Mouse (Mus musculus): Measurements from ENCODE around the gene Amdhd2.

Amdhd2 gene

GRCm38 (mm10) chr17:24199741-24200140, 36.2 kb upstream of the Amdhd2 start:
- intact Hi-C loops (cut with DNase I), result loop anchor here (5.0 kb wide), 1 partner anchor 53 kb away; the partner anchor contains the start of gene Ccnf

DNA sequence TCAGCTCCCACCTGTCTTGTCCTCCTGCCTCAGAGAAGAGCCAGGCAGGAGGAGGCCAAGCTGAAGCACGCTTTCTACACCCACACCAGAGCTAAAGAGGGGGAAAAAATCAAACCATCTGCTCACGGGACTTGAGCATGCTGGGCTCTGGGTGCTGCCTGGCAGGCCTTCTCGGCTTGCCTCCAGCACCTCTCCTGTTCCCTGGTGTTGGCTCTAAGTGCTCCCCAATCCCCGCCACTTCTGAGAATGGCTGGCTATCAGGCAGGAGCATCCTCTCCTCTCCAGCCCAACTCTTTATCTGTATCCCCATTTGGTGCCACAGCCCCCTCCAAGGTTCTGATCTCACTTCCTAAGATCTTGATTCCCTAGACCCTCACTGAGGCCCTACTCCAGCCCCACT, 35.7 kb upstream of the Amdhd2 start:
- intact Hi-C loops (cut with DNase I), result no loop called here

DNA sequence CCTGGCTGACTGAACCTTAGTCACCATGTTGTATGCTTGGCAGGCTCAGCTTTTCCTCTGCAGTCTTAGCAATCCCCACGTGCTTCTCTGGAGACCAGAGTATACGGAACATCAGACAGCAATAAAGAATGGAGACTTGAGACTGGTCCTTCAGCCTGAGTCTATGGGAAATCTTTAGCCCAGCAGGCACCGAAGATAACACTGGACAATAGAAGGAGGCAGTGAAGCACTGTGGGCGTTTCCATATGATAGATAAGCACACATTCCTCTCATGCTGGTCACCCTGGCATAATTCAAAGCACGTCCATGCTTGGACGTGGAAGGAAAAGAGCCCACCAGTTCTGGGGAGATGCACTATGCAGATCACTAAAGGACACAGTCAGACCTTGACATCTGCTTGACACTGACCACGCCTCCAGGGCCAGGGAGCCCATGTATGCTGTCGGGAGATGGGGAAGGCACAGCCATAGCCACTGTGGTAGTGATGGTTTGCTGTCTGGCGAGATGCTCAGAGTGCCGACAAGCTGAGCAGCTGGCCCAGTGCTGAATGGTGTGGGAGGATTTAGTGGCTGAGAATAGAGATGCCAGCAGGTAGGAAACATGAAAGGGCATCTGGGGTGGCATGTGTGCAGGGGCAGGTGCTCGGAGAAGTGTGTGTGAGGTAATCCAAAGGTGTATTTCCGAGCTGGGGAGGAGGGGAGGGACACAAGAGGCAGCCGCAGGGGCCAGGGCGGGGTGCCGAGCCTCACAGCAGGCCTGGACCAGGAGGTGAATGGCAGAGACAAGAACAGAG, 33.7 kb upstream of the Amdhd2 start:
- intact Hi-C loops (cut with DNase I), result no loop called here

- intact Hi-C loops (cut with DNase I), result no loop called here
These were observed 31.8 kb upstream of the Amdhd2 start for GRCm38 (mm10) chr17:24195349-24195748.

GRCm38 (mm10) chr17:24193769-24194168, 30.2 kb upstream of the Amdhd2 start:
- intact Hi-C loops (cut with DNase I), result no loop called here

- intact Hi-C loops (cut with DNase I), result no loop called here
These were observed 29.7 kb upstream of the Amdhd2 start for GRCm38 (mm10) chr17:24193268-24193667.

- intact Hi-C loops (cut with DNase I), result no loop called here
These were observed 29.3 kb upstream of the Amdhd2 start for GRCm38 (mm10) chr17:24192848-24193247.

- intact Hi-C loops (cut with DNase I), result no loop called here
These were observed 27.9 kb upstream of the Amdhd2 start for GRCm38 (mm10) chr17:24191481-24191880.

DNA sequence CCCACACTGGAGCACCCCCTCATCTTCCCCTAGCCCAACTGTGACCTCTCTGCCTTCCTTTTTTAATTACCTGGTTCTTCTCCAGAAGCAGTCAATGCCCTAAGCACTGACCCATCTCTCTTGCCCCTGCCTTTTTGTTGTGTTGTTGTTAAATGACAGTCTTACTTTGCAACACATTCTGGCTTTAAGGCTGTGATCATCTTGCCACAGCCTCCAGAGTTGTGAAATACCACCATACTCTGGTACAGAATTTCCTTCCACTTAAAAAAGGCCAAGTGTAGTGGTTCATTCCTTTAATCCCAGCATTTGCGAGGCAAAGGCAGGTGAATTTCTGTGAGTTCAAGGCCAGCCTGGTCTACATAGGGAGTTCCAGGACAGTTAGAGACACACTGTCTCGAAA, 27.4 kb upstream of the Amdhd2 start:
- intact Hi-C loops (cut with DNase I), result no loop called here

GRCm38 (mm10) chr17:24174259-24174658, 10.7 kb upstream of the Amdhd2 start:
- intact Hi-C loops (cut with DNase I), result loop anchor here (5.0 kb wide), 3 partner anchors 33 to 218 kb away; partner anchors contain the start of genes Ntn3 and Tbc1d24

DNA sequence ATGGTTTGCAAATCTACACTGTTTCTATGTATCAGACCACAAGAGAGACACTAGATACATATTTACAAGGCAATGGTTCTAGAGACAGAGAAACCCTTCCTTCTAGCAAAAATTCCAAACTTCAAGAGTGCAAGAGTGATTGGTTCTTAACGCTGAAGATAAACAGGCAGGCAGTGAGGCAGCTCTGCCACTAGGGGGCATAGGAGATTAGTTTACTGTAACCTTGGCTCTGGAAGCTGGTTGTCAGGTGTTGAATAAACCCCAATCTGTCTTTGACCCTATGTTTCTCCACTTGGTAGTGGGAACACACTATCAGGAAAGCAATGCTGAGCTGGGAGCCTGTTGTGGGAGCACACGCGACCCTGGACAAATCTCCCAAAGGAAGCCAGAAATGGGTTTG, 9.9 kb upstream of the Amdhd2 start:
- intact Hi-C loops (cut with DNase I), result loop anchor here (5.0 kb wide), 3 partner anchors 34 to 219 kb away; partner anchors contain the start of genes Ntn3 and Tbc1d24

- intact Hi-C loops (cut with DNase I), result loop anchor here (5.0 kb wide), 3 partner anchors 36 to 221 kb away; partner anchors contain the start of genes Ntn3 and Tbc1d24
These were observed 8.2 kb upstream of the Amdhd2 start for GRCm38 (mm10) chr17:24171738-24172137.

GRCm38 (mm10) chr17:24170729-24171128, 7.2 kb upstream of the Amdhd2 start:
- intact Hi-C loops (cut with DNase I), result loop anchor here (5.0 kb wide), 3 partner anchors 37 to 222 kb away; partner anchors contain the start of genes Ntn3 and Tbc1d24

DNA sequence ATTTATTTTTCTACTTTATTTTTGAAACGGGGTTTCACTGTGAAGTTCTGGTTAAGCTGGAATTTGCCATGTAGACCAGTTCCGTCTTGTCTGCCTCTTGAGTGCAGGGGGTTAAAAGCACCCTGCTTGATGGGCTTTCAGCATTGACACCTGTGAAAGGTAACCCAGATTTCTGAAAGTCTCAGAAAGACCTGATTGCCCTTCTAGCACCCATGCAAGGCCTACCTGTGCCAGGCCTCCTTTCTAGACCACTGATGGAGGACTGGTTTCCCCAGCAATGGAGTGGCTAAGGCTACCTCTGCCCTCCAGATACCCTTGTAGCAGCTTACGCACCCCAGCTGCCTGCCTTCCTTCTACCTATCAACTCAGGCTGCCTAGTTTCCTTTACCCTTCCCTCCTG, 6.6 kb upstream of the Amdhd2 start:
- intact Hi-C loops (cut with DNase I), result loop anchor here (5.0 kb wide), 3 partner anchors 37 to 222 kb away; partner anchors contain the start of genes Ntn3 and Tbc1d24

- intact Hi-C loops (cut with DNase I), result loop anchor here (5.0 kb wide), 3 partner anchors 38 to 223 kb away; partner anchors contain the start of genes Ntn3 and Tbc1d24
These were observed 5.9 kb upstream of the Amdhd2 start, which contains the start of gene Atp6v0c for GRCm38 (mm10) chr17:24169317-24170065. Atp6v0c (minus strand) TSS chr17:24169702.

DNA sequence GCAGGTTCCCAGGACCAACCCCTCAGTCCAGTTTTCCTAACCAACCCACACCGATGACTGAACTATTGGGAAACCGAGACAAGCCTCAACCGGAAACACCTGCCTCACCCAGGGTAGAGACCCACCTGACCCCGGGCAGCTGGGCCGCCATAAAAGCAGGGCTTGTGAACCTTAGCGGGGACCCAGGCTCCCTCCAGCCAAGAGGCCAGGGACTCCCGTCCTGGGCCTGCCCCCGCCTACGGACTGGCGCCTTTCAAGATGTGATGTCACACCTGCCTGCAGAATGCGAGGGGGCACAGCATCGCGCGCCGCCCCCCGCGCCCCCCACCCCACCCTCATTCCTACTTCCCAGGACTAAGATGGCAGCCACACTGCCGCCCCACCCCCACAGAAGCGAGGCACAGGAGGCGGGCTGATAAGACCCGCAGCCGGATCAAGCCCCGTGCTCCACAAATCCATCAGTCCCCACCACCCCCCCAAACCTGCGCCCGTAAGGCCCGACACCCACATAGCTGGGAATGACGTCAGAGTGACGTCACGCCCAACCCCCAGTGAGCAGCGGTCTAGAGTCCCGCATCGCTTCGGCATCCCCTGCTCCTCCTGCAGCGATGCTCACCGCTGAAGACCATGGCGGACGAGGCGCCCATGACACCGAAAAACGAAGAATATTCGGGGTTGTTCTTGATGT, 5.2 kb upstream of the Amdhd2 start:
- intact Hi-C loops (cut with DNase I), result no loop called here

DNA sequence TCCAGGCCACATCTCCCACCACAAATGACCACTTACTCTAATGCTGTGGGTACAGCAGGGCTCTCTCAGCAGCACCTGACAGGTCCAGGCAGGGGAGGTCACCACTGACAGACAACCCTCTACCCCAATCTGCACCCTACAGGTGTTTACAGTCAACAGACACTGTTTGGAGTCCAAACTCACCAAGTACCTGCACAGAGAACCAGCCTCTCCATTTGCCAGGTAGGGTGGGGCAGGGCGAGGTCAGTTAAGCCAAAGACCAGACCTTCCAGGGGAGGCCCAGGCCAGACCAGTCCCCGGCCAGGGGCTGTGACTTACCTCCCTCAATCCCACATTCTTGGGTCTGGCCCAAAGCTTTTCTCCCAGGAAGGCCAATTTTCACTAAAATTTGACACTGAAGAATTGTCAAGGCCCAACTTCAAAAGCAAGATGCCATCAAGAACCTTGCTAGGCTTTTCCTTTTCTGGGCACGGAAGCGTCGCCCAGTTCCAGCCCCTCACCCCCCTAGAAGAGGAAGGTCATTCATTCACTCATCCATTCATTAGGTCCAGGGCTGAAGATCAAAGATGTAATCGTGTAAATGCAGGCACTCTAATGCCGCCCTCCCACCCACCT, 4.4 kb upstream of the Amdhd2 start:
- intact Hi-C loops (cut with DNase I), result no loop called here

DNA sequence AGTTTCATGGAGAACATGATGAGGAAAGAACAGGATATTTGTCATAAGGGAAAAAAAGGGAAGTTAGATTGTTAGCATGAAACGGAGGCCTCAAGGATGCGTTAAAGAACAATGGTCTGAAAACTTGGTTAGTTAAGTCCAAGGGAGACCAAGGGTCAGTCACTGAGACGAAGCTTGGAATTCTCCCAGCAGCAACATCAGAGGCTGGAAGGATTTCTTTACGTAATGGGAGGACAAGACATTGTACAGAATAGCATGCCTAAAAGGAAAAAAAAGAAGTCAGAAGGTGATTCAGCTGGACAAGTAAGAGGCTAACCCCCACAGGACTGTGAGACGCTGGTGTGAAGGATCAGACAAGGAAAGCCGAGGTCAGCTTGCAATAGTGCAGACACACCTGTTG, 3.6 kb upstream of the Amdhd2 start:
- intact Hi-C loops (cut with DNase I), result no loop called here

- intact Hi-C loops (cut with DNase I), result no loop called here
These were observed 1.1 kb upstream of the Amdhd2 start for GRCm38 (mm10) chr17:24164566-24165259.

GRCm38 (mm10) chr17:24162584-24163175, 886 bp downstream of the Amdhd2 start:
- intact Hi-C loops (cut with DNase I), result no loop called here

All from adrenal gland (tissue).